Mouse (Mus musculus) gastrocnemius, postnatal 10 days (tissue): ENCODE measurements at regions not wholly inside any gene's neighbourhood (a gene's known extent, or its start where the extent isn't known, plus 50 kb on each side); places are given as distances from the start of the nearest gene placed in this dataset.
A peak's percentile ranks its signal among the peaks of the same experiment; 100 is the strongest.

ENCODE experiments used
- DNase-seq: peaks from one replicate; pipeline ENCODE4 v3.0.0; 2021; ENCODE audit warnings: mixed read lengths

DNA sequence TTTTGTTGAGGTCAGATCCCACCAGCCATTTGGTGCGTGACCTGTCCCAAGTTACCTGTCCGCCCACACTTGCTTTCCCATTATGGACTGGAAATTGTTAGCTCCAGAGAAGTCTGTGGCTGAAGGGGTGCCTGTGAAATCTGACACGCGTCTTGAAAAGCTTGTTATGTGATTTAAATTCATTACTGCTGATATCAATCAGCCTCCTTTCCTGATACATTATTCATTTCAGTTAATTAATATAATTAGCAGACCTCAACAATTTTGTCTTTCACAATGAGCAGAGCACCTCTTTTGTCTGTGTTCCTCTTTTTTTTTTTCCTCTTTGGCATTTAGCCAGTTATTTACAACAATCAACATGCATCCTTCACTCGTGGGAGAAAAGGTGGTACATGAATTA, 58.6 kb upstream of the Grip1 start:
- DNase-seq: no peak

GRCm38 (mm10) chr10:119387924-119388323, 65.7 kb upstream of the Grip1 start:
- no peak for DNase-seq

- DNase-seq: no peak
These were observed 71.4 kb upstream of the Grip1 start for GRCm38 (mm10) chr10:119382257-119382656.

DNA sequence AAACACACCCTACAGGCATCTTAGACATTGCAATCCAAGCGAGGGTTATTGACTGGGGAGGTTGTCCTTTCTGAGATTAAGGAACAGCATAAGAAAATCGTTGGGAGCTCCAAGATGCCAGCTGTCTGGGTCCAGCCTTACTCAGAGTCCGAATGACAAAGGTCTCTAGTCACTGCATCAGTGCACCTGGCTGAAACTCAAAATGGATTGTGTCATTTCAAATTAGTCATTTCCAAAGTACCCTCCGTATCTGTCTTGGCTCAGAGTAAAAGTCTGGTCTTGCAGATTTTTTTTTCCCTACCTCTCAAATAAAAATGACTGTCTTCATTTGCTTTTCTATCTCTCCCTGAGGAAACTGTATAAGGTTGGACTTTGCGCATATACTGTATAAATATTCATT, 85.1 kb upstream of the Grip1 start:
- DNase-seq: no peak

- peak; percentile 47 for DNase-seq
These were observed 90.0 kb upstream of the Grip1 start for GRCm38 (mm10) chr10:119363616-119364015.

GRCm38 (mm10) chr10:119358730-119359292, 94.8 kb upstream of the Grip1 start:
- no peak for DNase-seq

DNA sequence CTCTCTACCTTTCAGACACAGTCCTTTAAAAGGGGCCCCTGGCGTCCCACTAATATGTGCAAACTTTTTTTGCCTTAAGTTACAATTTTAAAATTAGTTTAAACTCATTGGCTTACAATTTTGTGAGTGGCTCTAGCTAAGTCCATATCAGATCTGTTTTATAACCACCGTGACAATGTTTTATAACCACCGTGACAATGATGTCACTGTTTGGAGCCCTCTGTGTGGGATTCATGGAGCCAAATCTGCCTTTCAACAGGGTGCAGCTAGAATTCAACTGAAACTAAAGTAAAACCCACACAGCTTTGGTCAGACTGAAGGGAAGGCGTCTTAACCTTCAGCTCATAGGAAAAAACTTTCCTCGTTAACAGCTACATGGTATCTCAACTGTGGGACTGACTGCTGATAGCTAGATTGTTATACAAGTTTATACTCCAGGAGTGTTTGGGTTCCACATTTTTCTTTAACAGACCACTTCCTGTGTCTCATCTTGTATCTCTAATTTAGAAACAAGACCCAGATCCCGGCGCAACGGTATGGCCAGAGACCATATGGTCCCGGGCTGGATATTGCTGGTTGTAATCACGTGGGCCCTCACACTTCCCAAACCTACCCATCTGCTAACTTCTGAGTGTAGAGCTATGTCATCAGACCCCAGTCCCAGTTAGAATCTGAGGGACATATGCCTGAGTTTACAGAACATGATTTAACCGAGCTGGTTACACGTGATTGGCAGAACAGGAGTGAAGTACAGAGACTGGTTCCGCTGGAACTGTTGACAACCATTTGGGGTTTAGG, 102.7 kb upstream of the Cand1 start:
- DNase-seq: no peak

DNA sequence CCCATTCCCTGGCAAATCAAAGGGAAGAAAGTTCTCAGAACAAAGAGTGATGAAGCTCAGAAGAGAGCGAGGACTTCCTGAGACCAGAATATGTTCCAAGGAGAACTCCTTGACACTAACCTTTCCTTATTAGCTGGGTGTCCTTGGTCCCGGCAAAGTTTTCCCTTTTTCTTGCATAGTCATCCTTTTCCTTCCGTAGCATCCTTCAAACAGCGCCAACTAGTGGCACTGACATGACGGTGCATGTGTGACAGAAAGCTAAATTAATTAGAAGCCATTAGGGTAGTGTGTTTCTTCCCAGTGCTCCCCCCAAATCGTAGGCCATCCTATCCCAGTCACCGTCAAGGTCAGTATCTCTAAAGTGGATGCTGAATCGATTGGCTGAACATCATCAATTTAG, 100.5 kb upstream of the Cand1 start:
- no peak for DNase-seq

DNA sequence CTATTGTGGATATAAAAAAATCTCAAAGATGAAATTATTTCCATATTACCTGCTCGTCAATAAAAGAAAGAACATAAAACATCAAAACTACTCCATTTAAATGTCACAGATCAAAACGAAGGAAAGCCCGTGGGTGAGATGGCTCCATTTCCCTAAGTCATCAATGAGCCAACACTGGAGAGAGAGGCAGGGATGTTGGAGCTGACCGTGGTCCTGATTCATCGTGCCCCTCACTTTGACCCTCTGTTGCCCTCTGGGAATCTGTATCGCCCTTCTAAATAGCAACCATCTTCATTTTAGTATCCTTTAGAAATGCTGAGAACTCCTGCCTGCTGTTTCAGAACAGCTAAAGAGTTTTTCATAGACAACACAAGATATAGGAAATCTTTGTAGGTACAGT, 87.1 kb upstream of the Cand1 start:
- DNase-seq: no peak

DNA sequence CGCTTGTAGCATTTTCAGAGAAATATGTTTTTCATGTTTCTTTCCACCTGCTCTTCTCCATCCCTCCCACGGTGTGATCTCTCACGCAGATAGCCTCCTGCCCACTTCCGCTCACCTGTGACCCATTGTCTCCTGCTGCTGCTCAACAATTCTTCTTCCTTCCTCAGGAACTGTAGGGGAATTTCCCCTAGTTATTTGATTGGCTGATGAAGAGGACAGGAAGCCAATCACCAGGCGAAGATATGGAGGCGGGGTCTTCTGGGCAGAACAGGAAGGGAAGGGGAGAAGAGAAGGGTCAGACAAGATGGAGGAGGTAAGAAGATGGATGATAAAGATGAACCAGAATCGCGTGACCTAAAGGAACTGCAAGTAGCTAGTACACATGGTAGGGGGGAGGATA, 80.1 kb upstream of the Cand1 start:
- no peak for DNase-seq

DNA sequence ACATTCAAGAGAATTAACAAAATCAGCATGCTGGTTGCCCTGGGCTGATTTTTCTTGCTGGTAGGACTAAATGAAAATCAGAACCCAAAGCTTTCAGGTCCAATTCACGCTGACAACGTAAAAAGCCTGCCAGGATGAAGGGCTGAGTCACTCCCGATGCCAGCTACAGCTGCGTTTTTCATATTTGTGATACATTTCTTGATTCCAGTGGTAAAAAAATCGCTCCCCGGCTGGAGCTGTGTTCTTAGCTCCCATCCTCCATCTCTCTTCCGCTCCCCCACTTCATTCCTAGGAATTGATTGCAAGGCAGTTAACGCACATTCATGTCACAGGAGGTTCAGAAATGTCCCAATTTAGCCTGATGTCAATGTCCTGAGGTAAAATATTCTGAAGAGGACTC, 78.6 kb upstream of the Cand1 start:
- DNase-seq: no peak

GRCm38 (mm10) chr10:119311578-119311977, 71.7 kb upstream of the Cand1 start:
- DNase-seq: no peak

- no peak for DNase-seq
These were observed 55.9 kb upstream of the Cand1 start for GRCm38 (mm10) chr10:119295740-119296139.

DNA sequence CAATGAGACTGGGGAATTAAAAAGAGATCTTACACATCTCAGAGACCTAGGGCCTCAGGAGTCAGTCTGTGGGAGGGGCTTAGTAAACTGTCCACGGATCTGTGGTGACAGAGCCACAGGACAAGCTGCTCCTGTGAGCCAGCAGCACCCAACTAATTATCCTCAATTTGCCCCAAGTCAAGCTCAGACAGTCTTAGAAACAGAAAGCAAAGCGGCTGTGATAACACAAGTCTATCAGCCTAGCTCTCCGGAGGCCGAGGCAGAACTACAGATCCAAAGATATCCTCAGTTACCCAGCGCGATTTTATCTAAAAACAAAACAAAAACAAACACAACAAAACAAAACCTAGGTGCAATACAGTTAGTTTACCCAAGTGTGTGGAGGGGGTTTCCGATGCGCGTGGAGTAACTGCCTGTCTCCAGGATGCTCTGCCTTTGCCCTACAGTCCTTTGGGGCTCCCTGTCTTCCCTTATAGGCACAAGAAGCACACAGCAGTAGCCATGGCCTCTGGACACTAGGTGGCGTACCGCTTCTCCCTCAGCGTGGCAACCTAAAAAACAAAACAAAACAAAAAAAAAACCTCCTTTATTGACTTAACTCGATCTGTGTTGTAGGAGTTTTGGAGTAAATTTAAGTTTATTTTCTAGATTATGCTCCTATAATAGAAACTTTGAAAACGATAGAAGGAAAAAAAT, 54.7 kb upstream of the Cand1 start:
- DNase-seq: peak; percentile 29

DNA sequence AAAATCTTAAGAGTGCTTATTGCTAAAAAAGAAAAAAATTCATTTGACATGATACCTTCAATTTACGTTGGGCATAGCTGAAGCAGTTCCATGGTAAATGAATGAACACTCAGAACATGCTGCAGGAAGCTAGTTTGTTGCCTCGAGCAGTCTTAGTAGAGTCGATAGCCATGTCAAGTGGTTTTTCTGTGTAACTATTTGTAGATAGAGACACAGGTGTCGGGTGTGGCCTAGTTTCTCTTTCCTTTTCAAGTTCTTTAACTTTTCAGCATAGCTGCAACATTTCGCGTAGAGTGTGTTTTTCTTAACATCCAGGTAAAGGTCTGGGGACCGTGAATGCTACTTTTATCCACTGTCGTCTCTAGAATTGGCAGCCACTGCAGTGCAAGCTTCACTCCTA, 53.5 kb upstream of the Cand1 start:
- no peak for DNase-seq
